Mouse (Mus musculus) liver, embryonic 12.5 days (tissue): ENCODE results near the gene Aip. TPM values are rescaled to one million over a fixed set of nuclear protein-coding genes. Genes with fewer than 3 reads are reported as not detected.

ENCODE experiments used
- ATAC-seq: fragments of 200-750 bp; cut with Nextera tagmentation; 2 replicates; pipeline ENCODE4 v1.8.0; 2017; ENCODE audit warnings: moderate number of reproducible peaks, mild to moderate bottlenecking, moderate library complexity
- H3K27ac ChIP-seq: fragments of 300-500 bp; sonication (generic); 2 replicates; pipeline ENCODE4 v1.5.1; 2016; ENCODE audit warnings: mild to moderate bottlenecking
- H3K27me3 ChIP-seq: fragments of 300-500 bp; sonication (generic); replicated peaks from 2 replicates; pipeline ENCODE4 v1.6.1; 2016; ENCODE audit warnings: mild to moderate bottlenecking, moderate library complexity
- H3K36me3 ChIP-seq: fragments of 300-500 bp; sonication (generic); 2 replicates; pipeline ENCODE4 v1.6.1; 2016; ENCODE audit warnings: mild to moderate bottlenecking, moderate library complexity
- H3K4me1 ChIP-seq: fragments of 300-500 bp; sonication (generic); 2 replicates; pipeline ENCODE4 v1.6.1; 2016
- H3K4me2 ChIP-seq: fragments of 300-500 bp; sonication (generic); 2 replicates; pipeline ENCODE4 v1.6.1; 2016; ENCODE audit warnings: mild to moderate bottlenecking, moderate library complexity
- H3K4me3 ChIP-seq: fragments of 300-500 bp; sonication (generic); 2 replicates; pipeline ENCODE4 v1.5.1; 2016; ENCODE audit warnings: mild to moderate bottlenecking, moderate library complexity
- H3K9ac ChIP-seq: fragments of 300-500 bp; sonication (generic); 2 replicates; pipeline ENCODE4 v1.6.1; 2016; ENCODE audit warnings: mild to moderate bottlenecking, moderate library complexity
- H3K9me3 ChIP-seq: fragments of 300-500 bp; sonication (generic); replicated peaks from 2 replicates; pipeline ENCODE4 v1.6.1; 2016; ENCODE audit warnings: mild to moderate bottlenecking, moderate library complexity
- WGBS: fragments of 180-500 bp; shearing (Covaris S2); methylation state at CpG from one replicate; pipeline ENCODE4 v1.1.7; 2016; ENCODE audit not compliant: insufficient replicate concordance; 5-methylcytosine and 5-hydroxymethylcytosine counted together
- polyA plus RNA-seq: library from polyadenylated mRNA; unstranded; fragments of >200 nt; fragmentation: Nextera tagmentation; extraction: Ambion mirVana; gene quantifications from 2 replicates; pipeline ENCODE4 v1.2.1, GENCODE M21; 2016

Gene Aip
- polyA plus RNA-seq, 1 experiment from 2014 or later = 43.6 TPM

GRCm38 (mm10) chr19:4093772-4094171 is 31.9 kb downstream of the Aip start:
- 77% methylated on average over 7 of the region's 7 CpGs for WGBS
- ATAC-seq = no peak
- no peaks in the 10 kb centered on the region for H3K9me3 ChIP-seq

GRCm38 (mm10) chr19:4092750-4093149 is 32.9 kb downstream of the Aip start:
- H3K36me3 ChIP-seq = no peaks in the 10 kb centered on the region
- no peak overlapping the region for H3K27ac ChIP-seq
- peaks cover 33% of the 10 kb centered on the region for H3K4me1 ChIP-seq
- WGBS = 55% methylated on average over 3 of the region's 3 CpGs
- ATAC-seq = no peak
- H3K9ac ChIP-seq = no peak overlapping the region
- H3K4me3 ChIP-seq = no peak overlapping the region
- H3K27me3 ChIP-seq = peaks cover 26% of the 10 kb centered on the region
- no peaks in the 10 kb centered on the region for H3K9me3 ChIP-seq
- H3K4me2 ChIP-seq = no peak overlapping the region

More at GRCm38 (mm10) chr19:4093772-4094171, 31.9 kb downstream of the Aip start:
- Histone ChIP-seq H3K9ac (no peak overlapping the region), H3K4me2 (no peak overlapping the region), H3K27ac (no peak overlapping the region), H3K27me3 (peaks cover 18% of the 10 kb centered on the region), H3K36me3 (peaks cover 4% of the 10 kb centered on the region; the same call in 1 of the 2 replicates), H3K4me1 (peaks cover 36% of the 10 kb centered on the region), H3K4me3 (no peak overlapping the region)

- ATAC-seq = no peak
- no peak overlapping the region for H3K4me2 ChIP-seq
- no peaks in the 10 kb centered on the region for H3K36me3 ChIP-seq
- peaks cover 35% of the 10 kb centered on the region for H3K27me3 ChIP-seq
- H3K9me3 ChIP-seq = no peaks in the 10 kb centered on the region
- H3K27ac ChIP-seq = no peak overlapping the region
- H3K4me3 ChIP-seq = no peak overlapping the region
- 13% methylated on average over 2 of the region's 2 CpGs for WGBS
- H3K9ac ChIP-seq = no peak overlapping the region
- peaks cover 25% of the 10 kb centered on the region for H3K4me1 ChIP-seq
Observed at GRCm38 (mm10) chr19:4091383-4091782, 34.3 kb downstream of the Aip start.

GRCm38 (mm10) chr19:4090446-4090845 is 35.2 kb downstream of the Aip start:
- ATAC-seq = 0 out of 2 replicates have a peak, but pooled peaks have one; percentile 30
- H3K4me3 ChIP-seq = no peak overlapping the region
- no peak overlapping the region for H3K9ac ChIP-seq
- no peaks in the 10 kb centered on the region for H3K9me3 ChIP-seq
- no peaks in the 10 kb centered on the region for H3K36me3 ChIP-seq
- 69% methylated on average over 3 of the region's 3 CpGs for WGBS
- H3K4me1 ChIP-seq = peaks cover 18% of the 10 kb centered on the region
- H3K4me2 ChIP-seq = no peak overlapping the region
- H3K27ac ChIP-seq = no peak overlapping the region
- peaks cover 44% of the 10 kb centered on the region for H3K27me3 ChIP-seq

- ATAC-seq = no peak
- Histone ChIP-seq H3K4me2 (no peak overlapping the region), H3K36me3 (no peaks in the 10 kb centered on the region), H3K27ac (no peak overlapping the region), H3K9ac (no peak overlapping the region), H3K4me1 (peaks cover 21% of the 10 kb centered on the region), H3K4me3 (no peak overlapping the region), H3K9me3 (no peaks in the 10 kb centered on the region), H3K27me3 (peaks cover 54% of the 10 kb centered on the region)
- whole genome bisulfite sequencing = 68% methylated on average over 6 of the region's 6 CpGs
Observed at GRCm38 (mm10) chr19:4089128-4089527, 36.5 kb downstream of the Aip start.

GRCm38 (mm10) chr19:4088146-4088545 is 37.5 kb downstream of the Aip start:
- H3K4me2 ChIP-seq = peak overlapping the region; percentile 24; the same call in 1 of the 2 replicates
- WGBS = 12% methylated on average over 5 of the region's 5 CpGs
- no peaks in the 10 kb centered on the region for H3K9me3 ChIP-seq
- no peaks in the 10 kb centered on the region for H3K36me3 ChIP-seq
- H3K4me1 ChIP-seq = peaks cover 26% of the 10 kb centered on the region
- 0 out of 2 replicates have a peak overlapping the region, but pooled peaks have one; percentile 32 for H3K9ac ChIP-seq
- H3K27ac ChIP-seq = no peak overlapping the region
- H3K27me3 ChIP-seq = peaks cover 64% of the 10 kb centered on the region
- ATAC-seq = no peak
- no peak overlapping the region for H3K4me3 ChIP-seq

- no peak for ATAC-seq
Observed at GRCm38 (mm10) chr19:4087090-4087489, 38.6 kb downstream of the Aip start.

GRCm38 (mm10) chr19:4086156-4086555 is 39.5 kb downstream of the Aip start:
- H3K36me3 ChIP-seq = no peaks in the 10 kb centered on the region
- H3K4me1 ChIP-seq = peaks cover 18% of the 10 kb centered on the region
- ATAC-seq = no peak
- H3K4me2 ChIP-seq = no peak overlapping the region
- H3K9me3 ChIP-seq = no peaks in the 10 kb centered on the region
- no peak overlapping the region for H3K9ac ChIP-seq
- WGBS = 70% methylated on average over 15 of the region's 15 CpGs
- no peak overlapping the region for H3K27ac ChIP-seq
- H3K4me3 ChIP-seq = no peak overlapping the region
- H3K27me3 ChIP-seq = peaks cover 75% of the 10 kb centered on the region

More at GRCm38 (mm10) chr19:4087090-4087489, 38.6 kb downstream of the Aip start:
- Histone ChIP-seq H3K27me3 (peaks cover 72% of the 10 kb centered on the region), H3K4me2 (no peak overlapping the region), H3K4me3 (no peak overlapping the region), H3K9me3 (no peaks in the 10 kb centered on the region), H3K36me3 (no peaks in the 10 kb centered on the region), H3K9ac (no peak overlapping the region), H3K27ac (no peak overlapping the region), H3K4me1 (peaks cover 18% of the 10 kb centered on the region)
- 77% methylated on average over 5 of the region's 5 CpGs for WGBS

GRCm38 (mm10) chr19:4084984-4085383 is 40.7 kb downstream of the Aip start:
- Histone ChIP-seq H3K4me1 (peaks cover 30% of the 10 kb centered on the region), H3K4me3 (no peak overlapping the region), H3K36me3 (no peaks in the 10 kb centered on the region), H3K27me3 (peaks cover 67% of the 10 kb centered on the region), H3K9ac (no peak overlapping the region), H3K9me3 (no peaks in the 10 kb centered on the region), H3K27ac (no peak overlapping the region), H3K4me2 (no peak overlapping the region)
- no peak for ATAC-seq
- WGBS = 85% methylated on average over 1 of the region's 1 CpGs

GRCm38 (mm10) chr19:4083826-4084225 is 41.8 kb downstream of the Aip start:
- peaks cover 58% of the 10 kb centered on the region for H3K27me3 ChIP-seq
- no peak overlapping the region for H3K4me3 ChIP-seq
- H3K36me3 ChIP-seq = no peaks in the 10 kb centered on the region
- no peak for ATAC-seq
- H3K27ac ChIP-seq = no peak overlapping the region
- H3K4me2 ChIP-seq = no peak overlapping the region
- WGBS = 41% methylated on average over 8 of the region's 8 CpGs
- peaks cover 41% of the 10 kb centered on the region for H3K4me1 ChIP-seq
- 0 out of 2 replicates have a peak overlapping the region, but pooled peaks have one; percentile 7 for H3K9ac ChIP-seq
- no peaks in the 10 kb centered on the region for H3K9me3 ChIP-seq

GRCm38 (mm10) chr19:4083316-4083715 is 42.3 kb downstream of the Aip start:
- WGBS = 68% methylated on average over 7 of the region's 7 CpGs
- Histone ChIP-seq H3K27me3 (peaks cover 52% of the 10 kb centered on the region), H3K27ac (no peak overlapping the region), H3K9ac (no peak overlapping the region), H3K4me2 (no peak overlapping the region), H3K4me1 (peaks cover 38% of the 10 kb centered on the region), H3K36me3 (no peaks in the 10 kb centered on the region), H3K4me3 (no peak overlapping the region), H3K9me3 (no peaks in the 10 kb centered on the region)
- ATAC-seq = no peak

GRCm38 (mm10) chr19:4082219-4082965 is 43.3 kb downstream of the Aip start:
- ATAC-seq = no peak
- peaks cover 40% of the 10 kb centered on the region for H3K4me1 ChIP-seq
- 72% methylated on average over 11 of the region's 11 CpGs for WGBS

More at GRCm38 (mm10) chr19:4082219-4082965, 43.3 kb downstream of the Aip start:
- no peaks in the 10 kb centered on the region for H3K36me3 ChIP-seq
- H3K9me3 ChIP-seq = no peaks in the 10 kb centered on the region
- no peak overlapping the region for H3K4me2 ChIP-seq
- no peak overlapping the region for H3K4me3 ChIP-seq
- peaks cover 49% of the 10 kb centered on the region for H3K27me3 ChIP-seq
- H3K9ac ChIP-seq = no peak overlapping the region
- H3K27ac ChIP-seq = no peak overlapping the region
